Mouse (Mus musculus) fat pad, adult 2 months (tissue): ENCODE measurements at regions not wholly inside any gene's neighbourhood (a gene's known extent, or its start where the extent isn't known, plus 50 kb on each side); places are given as distances from the start of the nearest gene placed in this dataset.

Experiments
- DNase-seq: peaks from one replicate; pipeline ENCODE4 v3.0.0-alpha.2; 2011; ENCODE audit warnings: low read depth, low spot score; ENCODE audit errors: extremely low read depth

DNA sequence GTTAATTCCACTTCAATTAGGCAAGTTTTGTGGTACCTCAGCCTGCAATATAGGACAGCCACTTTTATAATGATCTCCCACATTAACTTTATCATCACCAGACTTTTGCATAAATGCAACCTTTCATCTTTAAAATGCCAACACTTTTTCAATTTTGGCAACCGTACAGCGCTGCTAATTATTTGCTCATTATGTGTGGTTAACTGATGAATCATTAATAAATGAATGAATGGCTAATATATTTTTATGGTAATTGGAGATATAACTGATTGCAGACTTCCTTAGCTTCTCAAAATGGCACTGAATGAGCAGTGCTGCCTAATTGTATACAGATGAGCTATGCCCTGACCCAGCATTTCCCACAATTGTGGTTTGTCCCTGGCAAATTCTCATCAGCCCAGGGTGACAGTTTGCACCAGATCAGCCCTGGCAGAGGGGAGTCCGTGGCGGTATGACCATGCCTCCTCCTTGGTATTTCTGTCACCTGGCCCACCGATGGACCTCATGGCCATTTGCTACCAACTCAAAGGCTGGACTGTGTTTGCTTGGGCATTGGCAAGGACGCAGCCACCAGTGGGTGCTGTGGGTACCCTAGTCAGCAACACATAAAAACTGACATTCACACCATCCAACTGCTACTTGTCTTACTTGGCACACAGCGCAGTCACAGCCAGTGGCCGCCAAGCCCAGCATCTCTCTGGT, 173.7 kb upstream of the Lmo4 start:
- no peak for DNase-seq

DNA sequence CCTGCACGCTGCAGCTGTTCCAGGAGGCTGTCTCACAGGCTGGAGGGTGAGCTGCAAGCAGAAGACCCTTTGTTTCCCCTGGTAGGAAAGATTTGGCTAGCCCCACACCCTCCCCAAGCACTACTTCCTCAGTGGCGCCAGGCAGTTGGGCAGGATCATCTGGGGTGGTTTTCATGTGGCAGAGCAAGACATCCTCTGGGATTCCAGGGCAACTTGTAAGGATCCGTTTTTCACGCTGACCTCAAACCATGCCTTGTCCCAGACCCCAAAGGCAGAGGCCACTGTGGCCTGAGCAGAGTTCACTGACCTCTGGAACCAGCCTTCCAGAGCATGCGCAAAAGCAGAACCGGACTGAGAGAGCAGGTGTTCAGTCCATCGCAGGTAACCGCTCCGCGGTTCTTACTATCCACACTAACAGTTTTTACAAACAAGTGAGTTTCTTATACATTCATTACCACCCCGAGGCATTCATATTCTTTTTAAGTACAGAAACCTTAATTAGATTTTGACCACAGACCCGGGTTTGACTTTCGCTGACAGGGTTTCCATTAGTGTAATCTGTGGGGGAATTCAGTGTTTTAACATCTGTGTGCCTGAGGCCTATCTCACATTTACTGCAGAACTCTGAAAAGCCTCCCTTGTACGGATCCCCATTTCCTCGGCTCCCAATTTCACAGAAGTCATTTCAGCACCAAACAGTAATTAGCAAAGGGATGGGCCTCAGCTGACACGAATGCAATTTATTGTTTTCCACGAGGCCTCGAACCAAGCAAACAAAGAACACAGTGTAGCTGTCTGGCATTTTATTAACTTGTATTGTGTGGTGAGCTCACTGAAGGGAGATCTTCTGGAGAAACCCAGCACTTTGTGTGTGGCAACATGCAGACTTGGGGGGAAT, 172.9 kb upstream of the Lmo4 start:
- no peak for DNase-seq

DNA sequence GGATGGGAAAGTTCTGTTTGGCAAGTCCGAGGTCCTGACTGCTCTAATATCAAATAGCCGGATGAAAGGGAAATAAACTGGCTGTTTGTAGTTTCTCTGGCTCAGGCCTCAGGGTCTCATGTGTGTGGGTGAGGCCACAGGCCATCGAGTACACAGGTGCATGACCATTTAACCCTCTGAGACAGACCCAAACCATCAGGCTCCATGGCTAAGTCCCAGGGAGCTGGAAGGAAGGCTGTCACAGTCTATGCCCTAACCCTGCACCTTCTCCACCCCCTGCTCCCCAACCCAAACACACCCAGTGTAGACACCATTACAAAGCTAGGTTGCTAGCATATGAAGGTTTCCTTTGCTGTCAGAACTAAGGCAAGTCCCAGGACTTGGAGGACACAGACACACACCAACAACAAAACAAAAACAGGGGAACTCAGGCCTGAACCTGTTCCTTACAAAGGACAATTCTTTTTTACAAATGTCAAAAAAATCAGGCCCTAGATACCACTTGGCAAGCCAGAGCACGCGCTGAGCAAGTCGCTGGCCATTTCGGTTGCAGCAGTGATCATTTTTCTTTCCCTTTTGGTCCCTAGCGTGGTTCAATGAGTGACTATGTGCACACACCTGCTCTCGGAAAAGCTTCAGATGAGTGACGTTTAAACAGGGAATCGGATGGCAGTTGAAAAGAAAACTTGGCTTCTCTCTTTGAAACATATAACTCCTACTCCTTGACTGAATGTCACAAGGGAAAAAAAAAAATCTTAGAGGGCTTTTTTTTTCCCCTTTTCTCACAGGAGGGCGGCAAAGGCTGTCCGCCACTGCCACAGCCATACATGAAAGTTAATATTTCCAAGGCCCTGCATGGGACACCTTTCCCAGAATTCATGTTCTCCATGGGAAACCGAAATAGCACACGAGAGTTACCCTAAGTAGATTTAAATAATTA, 171.7 kb upstream of the Lmo4 start:
- DNase-seq, result no peak

DNA sequence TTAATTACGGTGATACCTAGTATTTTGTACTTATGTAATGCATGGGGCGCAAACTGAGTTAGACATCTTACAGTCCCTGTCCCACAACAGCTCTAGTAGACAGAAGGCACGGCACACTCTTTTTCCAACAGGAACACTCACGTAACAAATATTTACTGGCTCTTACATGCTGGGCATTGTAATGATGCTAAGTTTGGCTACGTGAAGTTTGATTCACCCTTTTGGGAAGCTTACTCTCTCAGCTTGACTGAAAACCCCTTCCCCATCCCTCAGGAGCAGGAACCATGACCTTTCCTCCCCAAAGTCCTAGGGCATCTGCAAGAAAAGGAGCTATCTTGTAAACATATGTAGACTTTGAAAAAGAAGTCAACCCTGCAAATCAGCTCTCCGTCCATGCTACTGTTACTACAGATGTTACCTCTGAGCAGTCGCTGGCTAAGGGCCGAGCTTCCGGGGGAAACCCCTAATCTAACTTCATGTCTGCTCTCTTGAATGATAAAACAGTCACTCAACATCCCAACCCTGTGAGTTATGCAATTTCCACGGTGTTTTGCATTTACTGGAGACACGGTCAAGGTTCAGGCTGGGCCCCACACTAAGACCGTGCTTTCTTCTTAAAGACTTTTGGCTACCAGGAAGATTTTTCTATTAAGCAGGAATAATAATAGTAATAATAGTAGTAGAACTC, 170.8 kb upstream of the Lmo4 start:
- no peak for DNase-seq

DNA sequence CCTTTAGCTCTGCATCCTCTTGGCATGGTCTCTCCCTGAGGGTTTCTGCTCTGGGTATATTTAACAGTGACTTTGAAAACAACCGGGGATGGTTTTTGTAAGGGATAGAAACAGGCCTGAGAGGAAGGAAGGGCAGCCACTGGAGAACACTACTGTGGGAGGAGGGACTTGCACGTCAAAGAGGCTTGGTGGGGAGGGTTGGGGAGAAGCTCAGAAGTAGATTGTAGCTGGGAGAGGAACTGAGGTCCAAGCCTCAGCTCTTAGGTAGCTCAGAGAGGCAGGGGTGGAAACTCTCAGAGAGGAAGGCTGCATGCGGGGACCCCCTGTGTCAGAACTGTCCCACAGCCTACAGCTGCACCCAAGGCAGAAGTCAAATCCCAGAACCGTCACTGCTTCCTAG, 163.3 kb upstream of the Lmo4 start:
- no peak for DNase-seq

DNA sequence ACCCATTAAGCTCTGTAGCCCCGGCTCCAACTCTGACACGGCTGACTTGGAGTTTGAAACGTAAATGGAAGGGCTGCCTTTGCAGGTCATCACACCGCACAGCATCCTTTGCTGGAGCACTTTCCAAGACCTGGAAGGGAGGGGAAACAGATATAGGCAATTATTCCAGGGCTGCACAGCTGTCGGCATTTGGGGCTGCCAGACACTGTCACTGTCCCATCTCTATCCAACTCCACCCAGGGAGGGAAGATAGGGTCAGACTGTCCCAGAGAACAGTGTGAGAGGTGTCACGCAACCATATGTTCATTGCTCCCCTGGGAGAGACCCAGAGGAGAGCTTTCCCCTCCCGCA, 162.7 kb upstream of the Lmo4 start:
- no peak for DNase-seq

DNA sequence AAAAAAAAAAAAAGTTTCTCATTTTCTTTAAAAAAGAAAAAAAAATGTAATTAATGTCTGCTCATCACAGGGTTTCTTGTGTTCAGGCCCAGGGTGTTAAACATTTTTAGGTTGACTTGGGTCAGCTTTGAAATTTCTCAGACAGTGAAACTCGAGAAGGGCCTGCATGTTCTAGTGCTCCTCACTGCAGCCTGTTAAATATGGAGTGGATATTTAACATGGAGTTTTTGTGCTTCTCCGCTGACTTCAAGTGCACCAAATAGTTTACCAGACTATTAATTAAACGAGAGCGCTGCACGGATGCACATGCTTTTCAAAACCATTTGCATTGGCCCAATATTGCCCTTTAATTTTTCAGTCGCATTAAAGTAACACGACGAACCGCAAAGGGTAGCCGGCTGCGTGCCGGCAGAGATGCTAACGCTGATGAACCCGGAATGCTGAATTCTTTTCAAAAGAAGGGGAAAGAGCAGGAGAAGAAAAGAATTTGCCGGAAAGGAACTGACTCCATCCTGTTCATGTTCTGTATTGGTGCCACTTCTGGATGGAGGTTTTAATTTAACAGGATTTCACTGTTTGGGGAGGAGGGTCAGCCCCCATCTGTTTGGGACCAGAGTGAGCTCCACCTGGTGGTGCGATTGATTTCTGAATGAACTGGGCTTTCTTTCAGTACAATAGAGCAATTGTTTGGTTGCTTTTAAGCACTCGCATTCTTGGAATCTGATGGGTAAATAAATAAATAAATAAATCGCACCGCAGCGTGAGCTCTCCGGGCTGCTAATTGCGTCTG, 162.2 kb upstream of the Lmo4 start:
- DNase-seq, result no peak

DNA sequence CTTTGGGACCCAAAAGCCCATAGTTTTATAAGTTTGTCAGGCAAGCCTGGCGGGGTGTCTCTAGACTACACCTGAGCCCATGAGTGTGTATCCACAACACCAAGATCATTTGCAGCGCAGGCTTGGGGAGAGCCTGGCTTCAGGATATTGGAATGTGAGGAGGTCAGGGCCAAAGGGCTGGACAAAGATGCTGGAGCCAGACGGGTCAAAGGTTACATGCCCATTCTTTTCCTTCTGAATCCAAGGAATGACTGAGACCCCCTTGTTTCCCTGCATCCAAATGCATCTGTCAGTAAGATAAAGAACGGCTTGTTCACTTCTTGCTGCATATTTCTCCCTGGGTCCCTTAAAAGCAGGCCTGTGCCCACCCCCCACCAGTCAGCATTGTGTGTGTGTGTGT, 160.9 kb upstream of the Lmo4 start:
- DNase-seq, result no peak

DNA sequence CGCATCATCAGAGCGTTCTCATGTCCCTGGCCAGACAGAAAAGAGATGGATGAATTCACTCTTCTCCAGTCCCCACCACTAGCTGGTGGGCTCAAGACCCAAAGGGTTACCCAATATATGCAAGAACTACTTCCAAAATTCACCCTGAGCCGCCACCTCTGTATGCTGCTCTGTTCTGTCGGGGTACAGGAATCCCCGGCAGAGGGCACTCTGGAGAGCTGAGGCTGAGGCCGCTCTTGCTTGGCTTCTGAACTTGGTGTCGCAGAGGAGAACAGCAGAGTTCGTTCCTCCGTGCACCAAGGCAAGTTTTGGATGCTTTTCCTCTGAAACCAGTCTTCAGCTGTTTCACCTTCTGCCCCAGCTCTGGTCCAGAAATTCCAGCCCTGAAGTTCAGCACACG, 157.5 kb upstream of the Lmo4 start:
- no peak for DNase-seq

DNA sequence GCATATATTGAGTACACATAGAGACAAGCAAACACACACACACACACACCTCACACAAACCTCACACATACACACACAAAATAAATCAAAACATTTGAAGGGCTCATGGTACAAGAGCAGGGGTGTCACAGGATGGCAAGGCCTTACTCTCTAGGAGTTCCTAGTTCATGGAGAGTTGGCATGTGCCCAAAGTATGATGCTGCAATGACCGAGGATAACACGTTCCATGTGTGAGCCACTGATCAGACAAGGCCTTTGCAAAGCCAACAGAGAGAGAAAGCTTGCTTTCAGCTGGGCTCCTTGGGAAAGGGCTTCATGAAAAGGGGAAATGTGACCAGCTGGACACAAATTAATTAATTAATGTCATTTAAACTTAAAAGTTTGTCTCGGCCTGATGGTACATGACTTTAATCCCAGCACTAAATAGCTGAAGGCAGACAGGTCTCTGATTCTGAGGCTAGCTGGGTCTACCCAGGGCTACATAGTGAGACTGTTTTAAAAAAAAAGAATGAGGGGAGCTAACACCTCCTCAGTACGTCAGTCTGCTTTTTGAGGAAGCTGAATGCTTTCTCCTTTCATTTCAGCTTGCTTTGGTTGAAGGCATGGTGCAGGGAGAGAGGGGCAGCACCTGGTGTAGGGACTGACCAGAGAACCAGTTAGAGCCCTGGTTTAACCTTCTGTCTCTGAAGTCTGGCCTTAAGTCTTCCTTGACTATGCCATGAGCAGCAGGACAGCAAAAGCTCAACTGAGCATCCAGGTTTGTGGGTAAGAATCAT, 156.4 kb upstream of the Lmo4 start:
- no peak for DNase-seq

DNA sequence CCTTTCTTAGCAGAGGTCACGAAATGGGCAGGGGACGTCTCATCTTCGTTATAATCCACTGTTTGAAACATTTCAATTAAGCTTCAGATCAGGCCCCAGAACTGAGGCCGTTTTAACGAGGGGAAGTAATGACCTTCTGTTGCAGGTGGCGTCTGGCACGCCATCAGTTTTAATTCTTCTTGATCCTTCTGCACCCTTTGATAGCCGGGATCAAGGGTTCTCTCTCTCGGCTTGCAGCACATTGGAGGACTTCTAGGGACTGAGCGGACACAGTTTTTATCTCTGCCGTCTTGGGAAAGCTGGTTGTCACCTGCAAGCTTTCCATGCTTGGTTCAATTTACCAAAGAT, 151.9 kb upstream of the Lmo4 start:
- DNase-seq, result no peak

DNA sequence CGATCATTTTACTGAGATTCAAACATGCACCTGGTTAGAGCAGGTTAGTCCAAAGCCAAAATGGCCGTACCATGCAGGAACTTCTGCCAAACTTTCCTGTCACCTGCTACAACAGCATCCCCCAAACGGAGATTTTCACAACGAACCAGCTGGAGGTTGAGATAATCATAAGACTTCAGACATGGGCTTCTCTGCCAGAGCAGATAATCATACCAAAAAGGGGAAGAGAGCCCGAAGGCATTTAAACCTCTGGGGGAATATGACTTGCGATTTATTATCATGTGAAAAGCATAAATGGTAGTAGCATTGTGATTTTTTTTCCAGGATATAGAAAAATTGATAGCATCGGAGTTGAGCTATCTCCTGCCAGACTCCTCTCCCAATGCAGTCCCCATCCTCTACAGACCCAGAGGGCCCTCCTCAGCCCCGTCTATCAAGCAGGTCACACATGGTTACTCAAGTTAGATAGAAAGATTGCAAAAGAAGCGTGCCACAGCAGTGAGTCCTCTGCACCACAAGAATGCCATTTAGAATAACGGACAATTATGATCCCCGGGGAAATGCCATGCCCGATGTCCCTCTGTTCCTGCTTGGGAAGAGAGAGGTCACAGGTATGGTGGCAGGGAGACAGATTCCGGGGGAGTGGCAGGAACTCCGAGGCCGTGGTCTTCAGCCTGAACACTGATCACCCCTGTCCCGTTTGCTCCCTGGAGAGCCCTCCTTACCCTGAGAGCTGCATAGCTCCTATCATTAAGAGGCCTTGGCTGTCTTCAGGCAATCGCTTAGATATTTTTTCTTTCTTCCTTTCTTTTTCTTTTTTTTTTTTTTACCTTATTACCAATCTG, 151.3 kb upstream of the Lmo4 start:
- DNase-seq, result no peak

DNA sequence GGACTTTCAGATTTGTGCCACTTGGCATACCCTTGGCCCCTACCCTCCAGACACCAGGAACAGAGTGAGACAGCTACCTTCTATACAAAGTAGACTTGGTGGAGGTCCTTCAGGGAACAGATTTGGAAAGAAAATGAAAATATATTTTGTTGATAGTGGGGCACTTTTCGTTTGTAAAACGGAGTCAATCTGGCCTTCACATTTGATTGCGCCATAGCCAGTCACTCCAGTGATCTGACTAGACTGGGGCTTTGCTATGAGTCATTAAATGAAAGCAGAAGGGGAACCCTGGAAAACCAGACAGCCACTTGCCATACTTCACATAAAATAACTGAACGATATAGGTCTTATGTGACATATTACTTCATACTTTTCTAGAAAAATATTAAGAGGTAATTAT, 147.5 kb upstream of the Lmo4 start:
- DNase-seq, result no peak

DNA sequence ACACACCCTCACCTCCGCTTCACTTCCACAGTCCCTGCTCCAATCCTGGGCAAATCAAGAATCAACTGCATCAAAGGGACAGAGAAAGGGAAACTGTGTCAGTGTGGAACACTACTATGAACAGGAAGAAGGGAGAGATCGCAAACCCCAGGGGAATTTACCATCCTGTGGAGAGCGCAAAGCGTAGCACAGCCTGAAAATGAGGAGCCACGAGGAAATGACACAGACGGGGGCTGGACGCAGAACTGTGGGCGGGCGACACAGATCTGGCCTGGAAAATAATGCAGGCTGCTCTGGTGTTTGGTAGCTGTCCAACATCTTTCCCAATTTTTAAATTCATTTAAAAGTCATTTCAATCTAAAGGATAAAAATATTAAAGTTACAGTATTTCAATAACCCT, 143.4 kb upstream of the Lmo4 start:
- no peak for DNase-seq

DNA sequence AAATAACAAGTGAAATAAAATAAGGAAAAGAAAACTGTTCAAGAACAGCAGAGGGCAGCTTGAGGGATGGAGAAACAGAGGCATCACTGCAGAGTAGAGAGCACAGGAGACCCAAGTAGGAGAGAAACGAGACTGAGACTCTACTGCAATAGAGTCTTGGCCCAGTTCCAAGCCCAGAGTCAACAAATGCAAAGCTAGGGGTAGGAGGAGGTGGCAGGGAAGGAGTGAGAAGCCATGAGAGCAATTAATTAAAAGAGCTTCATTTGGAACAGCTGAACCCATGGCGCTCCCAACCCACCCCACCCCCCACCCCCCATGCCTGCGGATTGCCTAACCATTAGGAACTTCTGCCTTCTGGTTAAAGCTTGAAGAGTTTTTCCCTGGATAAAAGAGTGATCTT, 130.2 kb upstream of the Lmo4 start:
- no peak for DNase-seq

DNA sequence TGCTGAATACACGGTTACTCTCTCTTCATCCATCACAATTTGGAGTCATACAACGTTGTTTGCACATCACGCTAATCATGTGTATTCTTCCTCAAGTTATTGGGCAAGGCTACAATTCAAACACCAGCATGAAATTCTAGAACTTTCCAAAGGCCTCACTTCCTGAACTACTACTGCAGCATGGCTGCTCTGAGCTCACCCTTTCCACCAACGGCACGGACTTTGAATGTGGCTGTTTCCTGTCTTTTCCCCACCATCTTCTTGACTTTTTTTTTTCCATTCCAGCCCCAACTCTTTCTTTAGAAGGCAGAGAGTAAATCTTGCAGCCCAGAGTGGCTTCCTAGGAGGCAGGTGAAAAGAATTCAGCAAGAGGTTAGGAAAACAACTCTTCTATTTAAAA, 129.2 kb upstream of the Lmo4 start:
- DNase-seq, result no peak

DNA sequence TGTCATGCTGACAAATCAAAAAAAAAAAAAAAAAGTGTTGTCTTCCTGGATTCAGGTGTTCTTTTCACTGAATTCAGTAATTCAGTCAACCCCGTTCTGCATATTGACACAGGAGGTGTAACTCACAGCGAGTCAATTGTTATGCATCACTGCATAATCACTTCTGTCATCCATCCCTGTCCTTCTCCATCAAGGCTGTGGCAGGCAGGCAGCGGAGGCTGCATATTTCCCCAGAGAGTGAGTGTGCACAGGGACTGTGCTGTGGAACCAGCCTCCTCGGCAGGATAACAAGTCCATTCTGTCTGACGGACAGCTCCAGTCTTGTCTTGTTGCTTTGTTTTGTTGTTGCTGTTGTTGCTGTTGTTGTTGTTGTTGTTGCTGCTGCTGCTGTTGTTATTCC, 127.3 kb upstream of the Lmo4 start:
- no peak for DNase-seq

DNA sequence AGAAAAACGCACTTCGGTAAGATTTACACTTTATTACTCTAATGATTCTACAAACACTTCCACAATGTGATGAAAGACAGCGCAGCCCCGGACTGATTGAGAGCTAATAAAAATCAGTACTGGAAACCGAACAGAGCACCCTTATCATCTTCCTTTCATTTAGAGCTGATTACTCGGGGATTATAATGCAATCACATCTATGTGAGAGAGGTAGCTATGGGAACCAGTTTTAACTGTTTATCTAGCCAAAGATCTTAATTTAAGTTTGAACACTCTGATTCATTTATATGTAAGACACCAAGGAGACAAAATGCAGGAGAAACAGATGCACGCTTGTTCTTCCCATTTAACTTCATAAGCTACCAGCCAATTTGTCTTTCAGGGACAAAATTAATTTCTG, 124.1 kb upstream of the Lmo4 start:
- DNase-seq, result no peak
